Mouse (Mus musculus): ENCODE measurements around the gene Dusp12.

DNA sequence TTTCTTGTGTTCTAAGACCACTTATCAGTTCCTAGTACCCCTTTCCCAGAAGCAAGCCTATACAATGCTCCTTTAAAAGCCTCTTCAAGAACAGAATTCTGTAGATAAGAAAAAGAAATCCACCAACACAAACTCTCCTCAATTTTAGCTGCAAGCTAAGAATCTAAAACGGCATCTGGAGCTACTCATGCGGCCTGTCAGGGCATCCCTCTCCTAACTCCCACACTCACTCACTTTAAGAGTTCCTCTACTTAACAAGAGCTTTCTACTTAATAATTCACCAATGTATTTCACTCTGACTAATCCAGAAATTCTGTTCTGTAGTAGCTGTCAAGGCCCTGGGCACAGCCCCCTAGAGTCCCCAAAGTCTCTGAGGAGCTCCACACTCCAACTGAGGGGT is 6.3 kb upstream of the Dusp12 start:
- TF ChIP-seq CTCF (conservative IDR thresholded peaks at IDR 0.05; ENCODE audit: low read length) (no peak), POU5F1 (IDR thresholded peaks at IDR 0.05; ENCODE audit: borderline replicate concordance, low read length) (no peak)

Measured in E14TG2a.4 (cell line).